Mouse (Mus musculus): ENCODE measurements at regions not wholly inside any gene's neighbourhood (a gene's known extent, or its start where the extent isn't known, plus 50 kb on each side); places are given as distances from the start of the nearest gene placed in this dataset.

GRCm38 (mm10) chr10:46826639-46827038, 1249.0 kb downstream of the Hace1 start:
- DNase-seq (ENCODE audit: low read depth, low spot score), result peak; percentile 60

DNA sequence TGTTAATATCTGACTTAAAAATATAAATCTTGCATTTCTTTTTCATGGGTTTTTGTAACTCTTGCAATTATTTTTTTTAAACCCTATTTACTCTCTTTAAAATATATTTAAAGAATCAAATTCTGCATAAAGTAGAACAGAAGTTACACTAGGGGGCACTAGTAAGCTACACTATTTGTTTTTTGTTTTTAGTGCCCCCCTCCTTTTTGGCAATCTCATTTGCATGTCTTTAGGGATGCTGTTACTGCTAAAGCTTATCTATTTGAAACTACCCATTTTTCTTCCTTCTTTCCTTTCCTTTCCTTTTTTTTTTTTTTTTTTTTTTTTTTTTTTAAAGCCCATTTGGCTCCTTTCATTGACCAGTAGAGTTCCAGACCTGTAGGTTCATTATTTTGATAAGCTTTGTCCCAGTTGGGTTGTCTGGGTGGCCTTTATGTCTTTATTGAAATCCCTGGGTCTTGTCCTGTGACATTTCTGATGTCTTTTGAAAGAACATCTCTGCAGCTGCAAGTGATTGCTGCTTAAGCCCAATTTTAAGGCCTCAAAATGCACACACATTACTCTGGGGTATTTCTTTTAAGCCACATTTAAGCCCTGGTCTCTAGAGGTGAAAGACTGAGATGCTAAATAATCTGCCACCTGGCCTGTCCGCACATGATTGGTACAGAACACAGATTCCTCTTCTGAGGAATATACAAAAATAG, 1249.6 kb downstream of the Hace1 start:
- peak; percentile 24 for DNase-seq (ENCODE audit: low read depth, low spot score)

DNA sequence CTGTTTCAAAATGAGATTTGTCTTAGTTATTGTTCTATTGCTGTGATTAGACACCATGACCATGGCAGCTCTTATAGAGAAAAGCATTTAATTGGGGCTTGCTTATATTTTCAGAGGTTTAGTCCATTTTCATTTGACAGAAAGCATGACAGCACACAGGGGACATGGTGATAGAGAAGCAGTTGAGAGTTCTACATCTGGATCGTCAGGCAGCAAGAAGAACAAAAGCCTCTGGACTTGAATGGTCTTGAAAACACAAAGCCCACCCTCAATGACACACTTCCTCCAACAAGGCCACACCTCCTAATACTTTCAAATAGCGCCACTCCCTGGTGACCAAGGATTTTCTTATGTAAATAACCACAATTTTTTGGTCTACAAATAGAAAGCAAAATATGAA, 1250.5 kb downstream of the Hace1 start:
- no peak for DNase-seq (ENCODE audit: low read depth, low spot score)

GRCm38 (mm10) chr10:46845578-46846314, 1268.1 kb downstream of the Hace1 start:
- DNase-seq (ENCODE audit: low read depth, low spot score), result no peak
